Mouse (Mus musculus) neutrophil, adult 59 days (primary cell): ENCODE results near the gene Defa17. TPM values are rescaled to one million over a fixed set of nuclear protein-coding genes. Genes with fewer than 3 reads are reported as not detected.

Experiments used
- total RNA-seq, 2 experiments: library from RNA; stranded (reverse); gene quantifications; 1 replicate in 1 of 2; 2 replicates in 1 of 2; pipeline ENCODE4 v1.2.4; 2023

Defa17 gene
- not detected for total RNA-seq

DNA sequence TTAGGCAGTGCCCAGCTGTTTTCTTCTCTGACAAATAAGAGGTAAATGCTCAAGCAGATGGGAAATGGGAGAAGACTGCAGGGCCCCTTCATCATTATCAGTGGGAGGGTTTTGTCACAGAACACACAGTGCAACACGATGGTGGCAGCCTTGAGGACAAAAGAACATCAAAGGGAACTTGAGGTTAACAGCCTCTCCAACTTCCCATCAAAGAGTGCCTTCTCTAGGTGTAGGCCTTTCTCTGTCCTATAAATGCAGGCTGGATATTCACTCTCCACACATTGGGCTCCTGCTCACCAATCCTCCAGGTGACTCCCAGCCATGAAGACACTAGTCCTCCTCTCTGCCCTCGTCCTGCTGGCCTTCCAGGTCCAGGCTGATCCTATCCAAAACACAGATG is at the start of gene Defa17:
Defa17 (plus strand) TSS at position 301 of the 400 bp plus-strand sequence.

GRCm38 (mm10) chr8:21617883-21618282 is 37.7 kb upstream of the Defa17 start, which contains the start of gene Defa26:
TSS of gene Defa26 (plus strand) at chr8:21618183.

DNA sequence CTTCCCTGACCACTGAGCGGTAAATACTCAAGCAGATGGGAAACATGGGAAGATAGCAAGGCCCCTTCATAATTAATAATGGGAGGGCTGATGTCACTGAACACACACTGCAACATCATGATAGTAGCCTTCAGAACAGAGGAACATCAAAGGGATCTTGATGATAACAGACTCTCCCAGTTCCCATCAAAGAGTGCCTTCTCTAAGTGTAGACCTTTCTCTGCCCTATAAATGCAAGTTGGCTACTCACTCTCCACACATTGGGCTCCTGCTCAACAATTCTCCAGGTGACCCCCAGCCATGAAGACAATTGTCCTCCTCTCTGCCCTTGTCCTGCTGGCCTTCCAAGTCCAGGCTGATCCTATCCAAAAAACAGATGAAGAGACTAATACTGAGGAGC is 9.9 kb downstream of the Defa17 start, which contains the start of gene Defa34:
Defa34 (plus strand) TSS at position 301 of the 400 bp plus-strand sequence.

DNA sequence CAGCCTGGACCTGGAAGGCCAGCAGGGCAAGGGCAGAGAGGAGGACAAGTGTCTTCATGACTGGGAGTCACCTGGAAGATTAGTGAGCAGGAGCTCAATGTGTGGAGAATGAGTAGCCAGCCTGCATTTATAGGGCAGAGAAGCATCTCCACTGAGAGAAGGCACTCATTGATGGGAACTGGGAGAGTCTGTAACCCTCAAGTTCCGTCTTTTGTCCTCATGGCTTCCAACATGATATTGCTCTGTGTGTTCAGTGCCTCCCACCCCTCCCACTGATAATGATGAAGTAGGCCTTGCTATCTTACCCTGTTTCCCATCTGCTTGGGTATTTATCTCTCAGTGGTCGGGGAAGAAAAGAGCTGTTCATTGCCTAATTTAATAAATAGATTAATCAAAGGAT is 48.0 kb downstream of the Defa17 start, which contains the start of gene AY761184:
AY761184 (minus strand) TSS at position 101 of the 400 bp plus-strand sequence.

Other genes starting within 250 kb of the Defa17 start
- gene Defa36, start 228.4 kb upstream of the Defa17 start, total RNA-seq: not detected
- not detected for gene Gm7849, start 199.2 kb upstream of the Defa17 start, total RNA-seq
- not detected for gene Defa20, start 146.5 kb upstream of the Defa17 start, total RNA-seq
- not detected for gene Defa32, start 126.7 kb upstream of the Defa17 start, total RNA-seq
- not detected for gene Defa37, start 90.4 kb upstream of the Defa17 start, total RNA-seq
- not detected for gene Defa28, start 72.8 kb upstream of the Defa17 start, total RNA-seq
- not detected for gene Gm7861, start 61.3 kb upstream of the Defa17 start, total RNA-seq
- gene Defa26, start 37.6 kb upstream of the Defa17 start, total RNA-seq: not detected
- gene Defa34, start 10.0 kb downstream of the Defa17 start, total RNA-seq: not detected
- not detected for gene AY761184, start 47.9 kb downstream of the Defa17 start, total RNA-seq
- not detected for gene Defa24, start 78.7 kb downstream of the Defa17 start, total RNA-seq
- not detected for gene Defb50, start 167.8 kb downstream of the Defa17 start, total RNA-seq
- gene Defb2, start 184.1 kb downstream of the Defa17 start, total RNA-seq: not detected
- not detected for gene Defb10, start 203.1 kb downstream of the Defa17 start, total RNA-seq
- not detected for gene Defb9, start 229.6 kb downstream of the Defa17 start, total RNA-seq